Mouse (Mus musculus): ENCODE measurements around the gene Rgs10. TPM values are rescaled to one million over a fixed set of nuclear protein-coding genes. Genes with fewer than 3 reads are reported as not detected.
"Not testable (repeated sequence)": the region's sequence is repeated elsewhere in the genome, so short reads cannot be mapped to it uniquely, and the experiment has no call there.

Gene Rgs10
- polyA plus RNA-seq, 1 experiment from 2014 or later, result 24.0 TPM

DNA sequence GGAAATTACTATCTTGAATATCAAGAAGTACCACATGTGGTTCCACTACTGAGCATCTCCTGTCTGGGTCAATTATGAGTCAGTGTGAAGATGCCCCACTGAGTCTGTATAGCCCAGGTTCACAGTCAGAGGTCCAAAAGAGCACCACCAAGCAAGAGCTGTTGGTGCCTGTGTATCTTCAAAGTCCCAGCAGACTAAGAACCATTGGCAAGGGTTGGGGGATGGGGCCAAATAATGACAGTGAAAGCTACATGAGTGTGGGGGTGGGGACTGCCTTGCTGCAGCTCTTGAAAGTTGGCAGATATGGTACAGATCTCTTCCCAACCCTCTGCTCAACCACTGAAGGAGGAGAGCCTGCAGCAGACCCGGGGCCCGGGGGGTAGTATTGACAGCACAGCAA, 72.0 kb downstream of the Rgs10 start:
- 53% methylated on average over 2 of the region's 2 CpGs for WGBS
- Histone ChIP-seq H3K36me3 (ENCODE audit: control insufficient read depth, insufficient read depth, low read length) (no peaks in the 10 kb centered on the region), H3K9ac (ENCODE audit: low read length) (no peak overlapping the region), H3K4me1 (ENCODE audit: control insufficient read depth, insufficient read depth, low read length) (no peaks in the 10 kb centered on the region), H3K4me2 (ENCODE audit: low read depth, low read length) (no peak overlapping the region), H3K4me3 (replicated peaks; ENCODE audit: low read length) (no peak overlapping the region), H3K27me3 (ENCODE audit: control insufficient read depth, insufficient read depth, low read length) (no peaks in the 10 kb centered on the region), H3K27ac (ENCODE audit: low read length) (no peak overlapping the region), H3K9me3 (replicated peaks; ENCODE audit: control insufficient read depth, low read length) (no peaks in the 10 kb centered on the region)
- no peak for ATAC-seq (ENCODE audit: insufficient read depth, low FRiP score)

- Histone ChIP-seq H3K27me3 (ENCODE audit: control insufficient read depth, insufficient read depth, low read length) (no peaks in the 10 kb centered on the region), H3K4me2 (ENCODE audit: low read depth, low read length) (no peak overlapping the region), H3K4me1 (ENCODE audit: control insufficient read depth, insufficient read depth, low read length) (no peaks in the 10 kb centered on the region), H3K9ac (ENCODE audit: low read length) (no peak overlapping the region), H3K4me3 (replicated peaks; ENCODE audit: low read length) (no peak overlapping the region), H3K9me3 (replicated peaks; ENCODE audit: control insufficient read depth, low read length) (no peaks in the 10 kb centered on the region), H3K27ac (ENCODE audit: low read length) (no peak overlapping the region), H3K36me3 (ENCODE audit: control insufficient read depth, insufficient read depth, low read length) (no peaks in the 10 kb centered on the region)
- WGBS, result 76% methylated on average over 6 of the region's 6 CpGs
- no peak for ATAC-seq (ENCODE audit: insufficient read depth, low FRiP score)
Observed at GRCm38 (mm10) chr7:128345691-128346090, 72.9 kb downstream of the Rgs10 start.

DNA sequence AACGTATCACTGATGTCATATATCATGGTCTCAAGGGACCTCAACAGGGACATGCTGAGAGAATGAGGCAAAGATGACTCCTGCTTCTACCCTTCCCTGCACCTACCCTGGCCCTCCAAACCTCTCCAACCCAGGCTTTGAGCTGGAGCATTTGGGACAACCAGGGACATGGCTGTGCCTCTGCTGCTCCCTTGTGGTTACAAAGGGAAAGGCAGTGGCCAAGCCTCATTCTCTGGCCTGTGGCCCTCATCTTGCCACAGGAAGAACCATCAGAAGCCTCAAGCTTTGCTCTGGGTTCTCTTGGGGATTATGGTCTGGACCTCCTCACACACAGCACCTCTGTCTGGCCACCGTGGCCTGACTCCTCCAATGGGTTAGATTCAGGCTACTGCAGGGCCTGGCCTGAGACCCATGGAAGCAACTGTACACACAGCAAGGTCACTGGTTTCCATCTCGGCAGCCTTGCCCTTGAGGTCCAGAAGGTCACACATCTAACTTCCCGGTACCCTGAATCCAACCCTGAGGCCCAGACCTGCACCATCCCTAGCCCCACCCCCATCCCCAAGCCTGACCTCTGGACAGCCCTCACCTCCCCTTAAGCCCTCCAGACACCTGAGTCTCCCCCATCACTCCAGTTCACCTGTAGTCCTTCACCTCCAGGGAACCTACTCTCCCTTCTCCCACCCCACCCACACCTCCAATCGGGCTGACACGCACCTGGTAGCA, 73.5 kb downstream of the Rgs10 start:
- no peaks in the 10 kb centered on the region for H3K27me3 ChIP-seq (ENCODE audit: control insufficient read depth, insufficient read depth, low read length)
- no peaks in the 10 kb centered on the region for H3K36me3 ChIP-seq (ENCODE audit: control insufficient read depth, insufficient read depth, low read length)
- no peak overlapping the region for H3K27ac ChIP-seq (ENCODE audit: low read length)
- 66% methylated on average over 6 of the region's 6 CpGs for WGBS
- no peak overlapping the region for H3K4me3 ChIP-seq (replicated peaks; ENCODE audit: low read length)
- peak; percentile 54 for ATAC-seq (ENCODE audit: insufficient read depth, low FRiP score)
- H3K4me2 ChIP-seq (ENCODE audit: low read depth, low read length), result no peak overlapping the region
- H3K9ac ChIP-seq (ENCODE audit: low read length), result no peak overlapping the region
- no peaks in the 10 kb centered on the region for H3K4me1 ChIP-seq (ENCODE audit: control insufficient read depth, insufficient read depth, low read length)
- no peaks in the 10 kb centered on the region for H3K9me3 ChIP-seq (replicated peaks; ENCODE audit: control insufficient read depth, low read length)

GRCm38 (mm10) chr7:128344488-128344887, 74.1 kb downstream of the Rgs10 start:
- H3K9me3 ChIP-seq (replicated peaks; ENCODE audit: control insufficient read depth, low read length), result no peaks in the 10 kb centered on the region
- H3K27ac ChIP-seq (ENCODE audit: low read length), result no peak overlapping the region
- no peaks in the 10 kb centered on the region for H3K4me1 ChIP-seq (ENCODE audit: control insufficient read depth, insufficient read depth, low read length)
- no peaks in the 10 kb centered on the region for H3K27me3 ChIP-seq (ENCODE audit: control insufficient read depth, insufficient read depth, low read length)
- H3K4me3 ChIP-seq (replicated peaks; ENCODE audit: low read length), result no peak overlapping the region
- H3K4me2 ChIP-seq (ENCODE audit: low read depth, low read length), result no peak overlapping the region
- H3K36me3 ChIP-seq (ENCODE audit: control insufficient read depth, insufficient read depth, low read length), result no peaks in the 10 kb centered on the region
- ATAC-seq (ENCODE audit: insufficient read depth, low FRiP score), result no peak
- 74% methylated on average over 7 of the region's 7 CpGs for WGBS
- no peak overlapping the region for H3K9ac ChIP-seq (ENCODE audit: low read length)

- not testable (repeated sequence) for H3K27me3 ChIP-seq (ENCODE audit: control insufficient read depth, insufficient read depth, low read length); H3K36me3 ChIP-seq (ENCODE audit: control insufficient read depth, insufficient read depth, low read length); H3K9me3 ChIP-seq (replicated peaks; ENCODE audit: control insufficient read depth, low read length); H3K4me2 ChIP-seq (ENCODE audit: low read depth, low read length); H3K9ac ChIP-seq (ENCODE audit: low read length); H3K4me3 ChIP-seq (replicated peaks; ENCODE audit: low read length); ATAC-seq (ENCODE audit: insufficient read depth, low FRiP score); H3K27ac ChIP-seq (ENCODE audit: low read length); H3K4me1 ChIP-seq (ENCODE audit: control insufficient read depth, insufficient read depth, low read length)
- WGBS, result 85% methylated on average over 7 of the region's 10 CpGs
Observed at GRCm38 (mm10) chr7:128342691-128343090, 75.9 kb downstream of the Rgs10 start.

DNA sequence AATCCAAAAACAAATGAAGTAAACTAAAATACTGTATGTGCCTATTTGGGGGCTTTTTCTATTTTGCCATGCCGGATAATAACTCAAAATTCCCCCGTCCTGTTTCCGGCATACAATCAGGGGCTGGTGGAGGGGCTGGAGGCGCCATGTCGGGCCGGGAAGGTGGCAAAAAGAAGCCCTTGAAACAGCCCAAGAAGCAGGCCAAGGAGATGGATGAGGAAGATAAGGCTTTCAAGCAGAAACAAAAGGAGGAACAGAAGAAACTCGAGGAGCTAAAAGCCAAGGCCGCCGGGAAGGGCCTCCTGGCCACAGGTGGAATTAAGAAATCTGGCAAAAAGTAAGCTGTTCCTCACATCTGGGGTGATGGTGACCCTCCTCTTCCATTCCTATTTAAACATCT, 78.2 kb downstream of the Rgs10 start:
- not testable (repeated sequence) for ATAC-seq (ENCODE audit: insufficient read depth, low FRiP score); H3K36me3 ChIP-seq (ENCODE audit: control insufficient read depth, insufficient read depth, low read length); H3K4me2 ChIP-seq (ENCODE audit: low read depth, low read length); H3K27ac ChIP-seq (ENCODE audit: low read length); H3K27me3 ChIP-seq (ENCODE audit: control insufficient read depth, insufficient read depth, low read length); H3K4me3 ChIP-seq (replicated peaks; ENCODE audit: low read length); H3K9me3 ChIP-seq (replicated peaks; ENCODE audit: control insufficient read depth, low read length); H3K4me1 ChIP-seq (ENCODE audit: control insufficient read depth, insufficient read depth, low read length); H3K9ac ChIP-seq (ENCODE audit: low read length)
- WGBS, result 68% methylated on average over 9 of the region's 9 CpGs

DNA sequence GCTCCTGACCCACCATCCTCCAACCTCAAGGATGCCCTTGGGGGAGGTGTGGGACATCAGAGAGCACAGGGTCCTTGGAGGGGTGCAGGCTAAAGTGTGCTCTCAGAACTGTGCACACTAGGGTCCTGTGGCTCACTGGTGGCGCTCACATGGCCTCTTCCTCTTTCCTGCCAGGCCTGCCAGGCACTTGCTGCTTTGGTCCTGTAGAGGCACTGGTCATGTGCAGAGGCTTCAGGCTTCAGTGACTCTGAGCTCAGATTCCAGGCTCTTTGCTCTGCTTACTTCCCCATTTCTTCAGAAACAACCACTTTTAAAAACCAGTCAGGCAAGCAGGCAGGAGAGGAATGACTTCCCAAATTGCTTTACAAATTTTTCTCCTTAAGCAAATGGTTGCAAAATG, 85.7 kb downstream of the Rgs10 start:
- no peak overlapping the region for H3K9ac ChIP-seq (ENCODE audit: low read length)
- no peak overlapping the region for H3K27ac ChIP-seq (ENCODE audit: low read length)
- no peak for ATAC-seq (ENCODE audit: insufficient read depth, low FRiP score)
- no peaks in the 10 kb centered on the region for H3K36me3 ChIP-seq (ENCODE audit: control insufficient read depth, insufficient read depth, low read length)
- no peaks in the 10 kb centered on the region for H3K4me1 ChIP-seq (ENCODE audit: control insufficient read depth, insufficient read depth, low read length)
- 94% methylated on average over 1 of the region's 1 CpGs for WGBS
- no peaks in the 10 kb centered on the region for H3K9me3 ChIP-seq (replicated peaks; ENCODE audit: control insufficient read depth, low read length)
- H3K4me3 ChIP-seq (replicated peaks; ENCODE audit: low read length), result no peak overlapping the region
- H3K4me2 ChIP-seq (ENCODE audit: low read depth, low read length), result no peak overlapping the region
- no peaks in the 10 kb centered on the region for H3K27me3 ChIP-seq (ENCODE audit: control insufficient read depth, insufficient read depth, low read length)

DNA sequence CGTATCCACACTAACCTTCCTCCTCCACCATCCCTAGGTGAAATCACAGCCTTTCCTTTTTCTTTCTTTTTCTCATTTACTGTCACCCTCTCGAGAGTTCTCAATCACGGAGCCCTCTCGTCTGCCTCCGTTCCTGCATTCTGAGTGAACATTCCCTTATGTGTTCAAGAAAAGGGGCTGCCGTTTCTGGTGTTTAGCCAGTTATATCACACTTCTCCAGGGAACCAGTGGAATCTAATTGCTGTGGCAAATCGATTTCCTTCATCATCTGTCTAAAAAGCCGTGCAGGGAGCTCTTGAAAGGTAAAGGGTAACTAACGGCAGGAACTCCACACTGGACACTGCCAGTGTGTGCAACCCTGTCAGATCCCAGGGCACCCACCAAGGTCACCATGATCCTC, 87.6 kb downstream of the Rgs10 start:
- WGBS, result 62% methylated on average over 9 of the region's 9 CpGs
- Histone ChIP-seq H3K9ac (ENCODE audit: low read length) (no peak overlapping the region), H3K36me3 (ENCODE audit: control insufficient read depth, insufficient read depth, low read length) (no peaks in the 10 kb centered on the region), H3K27me3 (ENCODE audit: control insufficient read depth, insufficient read depth, low read length) (no peaks in the 10 kb centered on the region), H3K27ac (ENCODE audit: low read length) (no peak overlapping the region), H3K4me1 (ENCODE audit: control insufficient read depth, insufficient read depth, low read length) (no peaks in the 10 kb centered on the region), H3K9me3 (replicated peaks; ENCODE audit: control insufficient read depth, low read length) (no peaks in the 10 kb centered on the region), H3K4me3 (replicated peaks; ENCODE audit: low read length) (no peak overlapping the region), H3K4me2 (ENCODE audit: low read depth, low read length) (no peak overlapping the region)
- ATAC-seq (ENCODE audit: insufficient read depth, low FRiP score), result no peak

DNA sequence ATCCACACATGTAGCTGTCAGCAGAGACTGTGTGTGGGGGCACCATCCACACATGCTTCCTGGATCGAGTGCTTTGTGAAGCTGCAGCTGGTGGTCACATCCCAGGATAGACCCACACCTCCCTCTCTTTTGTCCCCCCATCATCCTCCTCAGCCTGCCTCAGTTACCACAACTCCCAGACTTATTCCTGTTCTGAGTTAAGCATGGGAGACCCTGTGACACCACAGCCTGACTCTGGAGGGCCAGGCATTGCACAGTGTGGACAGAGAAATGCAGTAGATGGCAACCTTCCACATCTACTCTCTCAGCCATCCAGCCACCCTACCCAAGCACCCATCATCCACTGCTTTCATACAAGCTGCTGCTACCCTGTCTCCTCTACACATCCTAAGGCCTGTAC, 93.6 kb downstream of the Rgs10 start:
- Histone ChIP-seq H3K36me3 (ENCODE audit: control insufficient read depth, insufficient read depth, low read length) (no peaks in the 10 kb centered on the region), H3K27ac (ENCODE audit: low read length) (no peak overlapping the region), H3K9ac (ENCODE audit: low read length) (no peak overlapping the region), H3K9me3 (replicated peaks; ENCODE audit: control insufficient read depth, low read length) (no peaks in the 10 kb centered on the region), H3K4me2 (ENCODE audit: low read depth, low read length) (no peak overlapping the region), H3K4me1 (ENCODE audit: control insufficient read depth, insufficient read depth, low read length) (peaks cover 11% of the 10 kb centered on the region), H3K4me3 (replicated peaks; ENCODE audit: low read length) (no peak overlapping the region), H3K27me3 (ENCODE audit: control insufficient read depth, insufficient read depth, low read length) (no peaks in the 10 kb centered on the region)
- ATAC-seq (ENCODE audit: insufficient read depth, low FRiP score), result no peak
- 73% methylated on average over 1 of the region's 1 CpGs for WGBS

All from stomach, embryonic 16.5 days (tissue).